Mouse (Mus musculus) midbrain, embryonic 11.5 days (tissue): ENCODE measurements around the gene Mmp27. TPM values are rescaled to one million over a fixed set of nuclear protein-coding genes. Genes with fewer than 3 reads are reported as not detected.

Source experiments
- polyA plus RNA-seq: library from polyadenylated mRNA; unstranded; fragments of >200 nt; fragmentation: Nextera tagmentation; extraction: Ambion mirVana; gene quantifications from 2 replicates; pipeline ENCODE4 v1.2.1, GENCODE M21; 2014

The Mmp27 gene
- polyA plus RNA-seq, 1 experiment from 2014 or later, result not detected

Other genes starting within 250 kb of the Mmp27 start
- not detected in 2 replicates for gene Mmp12, start 227.0 kb upstream of the Mmp27 start, polyA plus RNA-seq
- not detected in 2 replicates for gene Mmp1b, start 183.3 kb upstream of the Mmp27 start, polyA plus RNA-seq
- gene Mmp3, start 125.6 kb upstream of the Mmp27 start, polyA plus RNA-seq, result not detected in 2 replicates
- gene Mmp10, start 69.0 kb upstream of the Mmp27 start, polyA plus RNA-seq, result not detected in 2 replicates
- not detected in 2 replicates for gene Mmp8, start 12.9 kb upstream of the Mmp27 start, polyA plus RNA-seq
- not detected in 2 replicates for gene Mmp20, start 56.8 kb downstream of the Mmp27 start, polyA plus RNA-seq
- gene Mmp7, start 120.7 kb downstream of the Mmp27 start, polyA plus RNA-seq, result not detected in 2 replicates
- 140 and 153 TPM in 2 replicates for gene Tmem123, start 192.6 kb downstream of the Mmp27 start, polyA plus RNA-seq